Mouse (Mus musculus) embryo, embryonic 11.5 days (tissue): ENCODE results near the gene Fat1.

Experiments
- DNase-seq: peaks from one replicate; pipeline ENCODE4 v3.0.0-alpha.2; 2012; ENCODE audit warnings: low read depth, low spot score

Fat1 gene

GRCm38 (mm10) chr8:44961492-44961891 is 26.2 kb downstream of the Fat1 start:
- no peak for DNase-seq

GRCm38 (mm10) chr8:44962572-44963231 is 27.5 kb downstream of the Fat1 start:
- no peak for DNase-seq

GRCm38 (mm10) chr8:44967521-44968039 is 32.3 kb downstream of the Fat1 start:
- DNase-seq, result no peak

GRCm38 (mm10) chr8:44970093-44970492 is 34.8 kb downstream of the Fat1 start:
- DNase-seq, result no peak

- DNase-seq, result no peak
Observed at GRCm38 (mm10) chr8:44971346-44971745, 36.1 kb downstream of the Fat1 start.

- DNase-seq, result no peak
Observed at GRCm38 (mm10) chr8:44971964-44972363, 36.7 kb downstream of the Fat1 start.

- DNase-seq, result no peak
Observed at GRCm38 (mm10) chr8:44975113-44975512, 39.9 kb downstream of the Fat1 start.

GRCm38 (mm10) chr8:44975654-44976053 is 40.4 kb downstream of the Fat1 start:
- no peak for DNase-seq

- DNase-seq, result no peak
Observed at GRCm38 (mm10) chr8:44978622-44979021, 43.4 kb downstream of the Fat1 start.

- DNase-seq, result no peak
Observed at GRCm38 (mm10) chr8:44979245-44979644, 44.0 kb downstream of the Fat1 start.

GRCm38 (mm10) chr8:44980030-44980429 is 44.8 kb downstream of the Fat1 start:
- DNase-seq, result no peak

GRCm38 (mm10) chr8:44985326-44986288 is 50.4 kb downstream of the Fat1 start:
- DNase-seq, result no peak

GRCm38 (mm10) chr8:44991700-44992487 is 56.6 kb downstream of the Fat1 start:
- no peak for DNase-seq

GRCm38 (mm10) chr8:44992664-44993063 is 57.4 kb downstream of the Fat1 start:
- no peak for DNase-seq

- DNase-seq, result no peak
Observed at GRCm38 (mm10) chr8:44993376-44993775, 58.1 kb downstream of the Fat1 start.

- no peak for DNase-seq
Observed at GRCm38 (mm10) chr8:44996493-44996892, 61.2 kb downstream of the Fat1 start.

GRCm38 (mm10) chr8:44997321-44997720 is 62.1 kb downstream of the Fat1 start:
- DNase-seq, result no peak

- DNase-seq, result no peak
Observed at GRCm38 (mm10) chr8:44997829-44998228, 62.6 kb downstream of the Fat1 start.

GRCm38 (mm10) chr8:44998275-44998674 is 63.0 kb downstream of the Fat1 start:
- no peak for DNase-seq

GRCm38 (mm10) chr8:44998681-44999277 is 63.5 kb downstream of the Fat1 start:
- DNase-seq, result no peak

GRCm38 (mm10) chr8:45001577-45002197 is 66.4 kb downstream of the Fat1 start:
- DNase-seq, result no peak
